Mouse (Mus musculus) gastrocnemius, postnatal 14 days (tissue): ENCODE measurements around the gene Sap30l. TPM values are rescaled to one million over a fixed set of nuclear protein-coding genes. Genes with fewer than 3 reads are reported as not detected.

Experiments
- DNase-seq: peaks from one replicate; pipeline ENCODE4 v3.0.0; 2021; ENCODE audit warnings: mixed read lengths
- intact Hi-C: fragments of 180-260 bp; cut with DNase I; formaldehyde crosslinking; loops from one replicate; pipeline ENCODE4 v1.15.1; 2025; ENCODE audit warnings: low total_unique reads
- total RNA-seq, 2 experiments: library from RNA; stranded (reverse); gene quantifications; 2 replicates each; pipeline ENCODE4 v1.2.3; 2021

Sap30l gene
- total RNA-seq, 2 experiments from 2014 or later = 22.9 to 24.5 TPM

GRCm38 (mm10) chr11:57850298-57850697 is 48.9 kb downstream of the Sap30l start:
- intact Hi-C loops = no loop called here
- DNase-seq = no peak

DNA sequence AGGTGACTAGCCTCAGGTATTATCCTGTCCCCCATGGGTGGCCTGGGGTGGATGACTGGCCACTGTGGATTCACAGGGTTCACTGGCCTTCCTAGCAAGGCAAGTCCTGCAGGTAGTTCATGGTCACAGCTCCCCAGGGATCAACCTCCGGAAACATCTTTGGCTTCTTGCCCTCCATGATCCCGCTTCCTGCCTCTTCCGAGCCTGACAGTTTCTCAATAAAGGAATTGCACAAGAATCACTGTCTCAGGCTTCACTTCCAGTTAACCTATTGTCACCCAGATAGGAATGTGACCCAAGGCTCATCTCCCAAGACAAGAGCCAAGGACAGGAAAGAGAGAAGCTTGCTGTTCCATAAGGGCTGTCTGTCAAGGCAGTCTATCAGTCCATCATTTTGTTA is 49.5 kb downstream of the Sap30l start:
- intact Hi-C loops = no loop called here
- DNase-seq = no peak

- intact Hi-C loops = no loop called here
- DNase-seq = no peak
These were observed 52.1 kb downstream of the Sap30l start for GRCm38 (mm10) chr11:57853571-57853970.

DNA sequence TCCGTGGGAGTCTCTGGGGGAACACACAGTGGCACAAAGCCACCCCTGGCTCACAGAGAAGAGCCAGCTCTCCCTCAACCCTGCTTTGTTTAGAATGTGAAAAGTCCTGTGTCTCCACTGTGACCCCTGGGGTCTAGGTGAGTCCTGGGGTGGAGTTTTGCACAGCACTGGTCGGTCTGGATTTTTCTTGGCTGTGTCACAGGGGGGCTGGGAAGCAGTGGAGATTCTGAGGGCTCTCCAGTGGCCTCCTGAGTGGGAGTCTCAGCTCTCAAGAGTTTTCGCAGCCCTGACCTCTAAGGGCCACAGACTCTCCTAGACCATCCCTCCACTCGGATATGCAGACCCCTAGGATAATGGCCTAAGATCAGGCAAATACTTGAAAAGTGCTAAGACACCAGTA is 56.3 kb downstream of the Sap30l start:
- intact Hi-C loops = no loop called here
- DNase-seq = no peak

Other genes with a start within 250 kb of the Sap30l start
- 10 to 100 TPM; 11.3 to 12.4 TPM for gene Galnt10, start 156.2 kb upstream of the Sap30l start, total RNA-seq
- gene Hand1, start 31.2 kb downstream of the Sap30l start, total RNA-seq = not detected
- gene Larp1, start 207.4 kb downstream of the Sap30l start, total RNA-seq = 10 to 100 TPM; 61.9 to 74.6 TPM